Mouse (Mus musculus) lung, adult 2 months (tissue): Measurements from ENCODE around the gene Zfp768.

Source experiments
- CTCF ChIP-seq: fragments of 200-500 bp; IDR thresholded peaks from 2 replicates; pipeline ENCODE4 v1.5.1; 2011; ENCODE audit warnings: mild to moderate bottlenecking, low read length, control low read depth; ENCODE audit not compliant: insufficient read depth
- POLR2A ChIP-seq: fragments of 200-500 bp; IDR thresholded peaks from 2 replicates; pipeline ENCODE4 v1.6.1; 2011; ENCODE audit warnings: low read depth, mild to moderate bottlenecking, control low read depth, low read length, borderline replicate concordance; ENCODE audit errors: extremely low read depth

GRCm38 (mm10) chr7:127342888-127343287 lies 2.5 kb downstream of the Zfp768 start:
- TF ChIP-seq POLR2A (no peak), CTCF (no peak)
